Mouse (Mus musculus): ENCODE measurements around the gene Shc1. TPM values are rescaled to one million over a fixed set of nuclear protein-coding genes. Genes with fewer than 3 reads are reported as not detected.
A peak's percentile ranks its signal among the peaks of the same experiment; 100 is the strongest.

The Shc1 gene
- total and polyA plus RNA-seq, 3 experiments: 49.2 to 79.8 TPM; not detected in 1

DNA sequence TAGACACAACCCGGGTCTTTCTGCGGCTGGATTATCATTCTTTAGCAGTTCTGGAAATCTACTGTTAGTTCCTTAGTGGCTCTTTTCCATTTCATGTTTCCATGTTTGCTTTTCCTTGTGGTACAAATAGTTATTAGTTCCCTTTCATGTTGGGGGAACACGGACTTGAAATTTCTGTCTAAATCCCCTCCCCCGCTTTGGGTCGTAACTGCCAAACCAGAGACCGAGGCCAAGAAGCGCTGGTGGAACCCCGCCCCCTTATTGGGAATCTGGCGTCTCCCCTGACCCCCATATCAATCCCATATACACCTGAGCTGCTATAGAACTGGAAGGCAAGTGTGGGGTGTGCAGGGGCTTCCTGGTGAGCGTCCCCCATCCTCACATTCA lies 22.8 kb upstream of the Shc1 start:
- H3K4me1 ChIP-seq (ENCODE audit: control insufficient read depth in 1 of 2, insufficient read depth in 2 of 2, low read length in 2 of 2): peaks cover 8 to 17% of the 10 kb centered on the region in 2 experiments
- TF ChIP-seq TCF12 (IDR thresholded peaks at IDR 0.05; ENCODE audit: low read depth, low read length) (0 out of 2 replicates have a peak, but pooled peaks have one; percentile 7), EP300 (IDR thresholded peaks at IDR 0.05; ENCODE audit: low read depth in 1 of 2, low read length in 2 of 2) (peak in 1 of 2 experiments; percentile 53; a peak in 1 of 4 replicates), BHLHE40 (IDR thresholded peaks at IDR 0.05; ENCODE audit: borderline replicate concordance, low read depth, low read length) (peak; percentile 8; the same call in 1 of the 2 replicates), CHD1 (IDR thresholded peaks at IDR 0.05; ENCODE audit: low read depth, low read length) (peak; percentile 73; the same call in 1 of the 2 replicates), UBTF (IDR thresholded peaks at IDR 0.05; ENCODE audit: borderline replicate concordance, insufficient read depth, low read depth, low read length) (no peak), POLR2AphosphoS5 (IDR thresholded peaks at IDR 0.05; ENCODE audit: borderline replicate concordance, low read depth, low read length) (no peak), GABPA (IDR thresholded peaks at IDR 0.05; ENCODE audit: low read depth, low read length) (no peak)
- peak overlapping the region; percentile 75 to 78 for H3K4me3 ChIP-seq (ENCODE audit: control insufficient read depth in 1 of 2, insufficient read depth in 1 of 2, low read depth in 2 of 2, low read length in 2 of 2)
- no peaks in the 10 kb centered on the region for H3K9me3 ChIP-seq (replicated peaks; ENCODE audit: insufficient read depth, low read length)
- H3K27ac ChIP-seq (ENCODE audit: control insufficient read depth, low read depth, low read length): peak overlapping the region; percentile 75
- no peaks in the 10 kb centered on the region for H3K27me3 ChIP-seq (ENCODE audit: control insufficient read depth in 1 of 2, insufficient read depth in 2 of 2, low read length in 2 of 2)
- peaks cover 16% of the 10 kb centered on the region for H3K79me2 ChIP-seq (ENCODE audit: control insufficient read depth, insufficient read depth, low read length, poor library complexity)
- H3K36me3 ChIP-seq (ENCODE audit: control insufficient read depth in 1 of 2, insufficient read depth in 2 of 2, low read length in 2 of 2): peaks cover 2 to 12% of the 10 kb centered on the region in 2 experiments; a peak in 3 of 4 replicates
- DNase-seq (ENCODE audit: low read depth, low spot score): peak; percentile 62
- H3K9ac ChIP-seq (ENCODE audit: control insufficient read depth, low read depth, low read length, poor library complexity, severe bottlenecking): peak overlapping the region; percentile 73

GRCm38 (mm10) chr3:89395806-89396653 lies 22.2 kb upstream of the Shc1 start:
- Histone ChIP-seq H3K27ac (ENCODE audit: control insufficient read depth, low read depth, low read length) (peak overlapping the region; percentile 75), H3K79me2 (ENCODE audit: control insufficient read depth, insufficient read depth, low read length, poor library complexity) (peaks cover 16% of the 10 kb centered on the region), H3K36me3 (ENCODE audit: control insufficient read depth in 1 of 2, insufficient read depth in 2 of 2, low read length in 2 of 2) (peaks cover 2 to 6% of the 10 kb centered on the region in 2 experiments; a peak in 3 of 4 replicates), H3K9ac (ENCODE audit: control insufficient read depth, low read depth, low read length, poor library complexity, severe bottlenecking) (peak overlapping the region; percentile 73), H3K27me3 (ENCODE audit: control insufficient read depth in 1 of 2, insufficient read depth in 2 of 2, low read length in 2 of 2) (no peaks in the 10 kb centered on the region), H3K4me1 (ENCODE audit: control insufficient read depth in 1 of 2, insufficient read depth in 2 of 2, low read length in 2 of 2) (peaks cover 7 to 13% of the 10 kb centered on the region in 2 experiments), H3K4me3 (ENCODE audit: control insufficient read depth in 1 of 2, insufficient read depth in 1 of 2, low read depth in 2 of 2, low read length in 2 of 2) (peak overlapping the region; percentile 75 to 78), H3K9me3 (replicated peaks; ENCODE audit: insufficient read depth, low read length) (no peaks in the 10 kb centered on the region)
- DNase-seq (ENCODE audit: low read depth, low spot score): peak; percentile 91
- peak; percentile 84; the same call in 1 of the 2 replicates for TF ChIP-seq POLR2AphosphoS2 (IDR thresholded peaks at IDR 0.05; ENCODE audit: low read length)
- TF ChIP-seq EP300 (IDR thresholded peaks at IDR 0.05; ENCODE audit: low read depth in 1 of 2, low read length in 2 of 2): no peak; a peak in 1 of 4 replicates
- TF ChIP-seq ELF1 (IDR thresholded peaks at IDR 0.05; ENCODE audit: low read depth, low read length): peak; percentile 42
- TF ChIP-seq GATA1 (IDR thresholded peaks at IDR 0.05; ENCODE audit: low read depth, low read length): 0 out of 2 replicates have a peak, but pooled peaks have one; percentile 41
- TF ChIP-seq MAX (IDR thresholded peaks at IDR 0.05; ENCODE audit: low read length): no peak; the same call in 1 of the 2 replicates
- TF ChIP-seq CHD2 (IDR thresholded peaks at IDR 0.05; ENCODE audit: low read length): no peak
- TF ChIP-seq MYB (IDR thresholded peaks at IDR 0.05; ENCODE audit: low read depth, low read length): no peak
- TF ChIP-seq MAZ (IDR thresholded peaks at IDR 0.05; ENCODE audit: low read depth, low read length): peak; percentile 56
- no peak for TF ChIP-seq USF2 (IDR thresholded peaks at IDR 0.05; ENCODE audit: borderline replicate concordance in 1 of 2, insufficient read depth in 1 of 2, low read depth in 1 of 2, low read length in 2 of 2)
- TF ChIP-seq ZNF384 (IDR thresholded peaks at IDR 0.05; ENCODE audit: low read depth, low read length): no peak
- TF ChIP-seq TBP (IDR thresholded peaks at IDR 0.05; ENCODE audit: low read depth, low read length): peak; percentile 98
- TF ChIP-seq ZC3H11A (IDR thresholded peaks at IDR 0.05; ENCODE audit: low read depth, low read length): no peak
- peak; percentile 58 for TF ChIP-seq NELFE (IDR thresholded peaks at IDR 0.05; ENCODE audit: low read depth, low read length)
- peak; percentile 82 for TF ChIP-seq MEF2A (IDR thresholded peaks at IDR 0.05; ENCODE audit: extremely low read depth, insufficient replicate concordance, low read depth, low read length, poor library complexity, severe bottlenecking)
- TF ChIP-seq USF1 (IDR thresholded peaks at IDR 0.05; ENCODE audit: low read depth, low read length): 0 out of 2 replicates have a peak, but pooled peaks have one; percentile 2
- 0 out of 2 replicates have a peak, but pooled peaks have one; percentile 24 for TF ChIP-seq MYC (IDR thresholded peaks at IDR 0.05; ENCODE audit: low read depth, low read length)
- TF ChIP-seq E2F4 (IDR thresholded peaks at IDR 0.05; ENCODE audit: borderline replicate concordance, low read depth, low read length): no peak
- peak; percentile 91 to 97 (median 96) for TF ChIP-seq CTCF (IDR thresholded peaks at IDR 0.05 in 2 of 3, conservative IDR thresholded peaks at IDR 0.05 in 1 of 3; ENCODE audit: control insufficient read depth in 1 of 3, insufficient read depth in 1 of 3, low read depth in 2 of 3, low read length in 3 of 3, poor library complexity in 1 of 3, severe bottlenecking in 1 of 3)
- no peak for TF ChIP-seq NRF1 (IDR thresholded peaks at IDR 0.05; ENCODE audit: insufficient read depth, low read depth, low read length, poor library complexity, severe bottlenecking)
- no peak for TF ChIP-seq JUND (IDR thresholded peaks at IDR 0.05; ENCODE audit: low read depth, low read length)
- TF ChIP-seq MAFK (IDR thresholded peaks at IDR 0.05; ENCODE audit: borderline replicate concordance, low read depth, low read length): 0 out of 2 replicates have a peak, but pooled peaks have one; percentile 45
- peak; percentile 74 for TF ChIP-seq ETS1 (IDR thresholded peaks at IDR 0.05; ENCODE audit: low read depth, low read length)

Data from MEL (cell line).